Mouse (Mus musculus) spleen, postnatal 14 days (tissue): ENCODE results near the gene Ammecr1.

Experiments used
- DNase-seq, 2 experiments: peaks; one replicate each; pipeline ENCODE4 v3.0.0; 2021 to 2022; ENCODE audit warnings: low spot score in 2 of 2

Ammecr1 gene

GRCm38 (mm10) chrX:142914208-142914607, 52.3 kb downstream of the Ammecr1 start:
- no peak for DNase-seq

- no peak for DNase-seq
Observed at GRCm38 (mm10) chrX:142903854-142904253, 62.7 kb downstream of the Ammecr1 start.

DNA sequence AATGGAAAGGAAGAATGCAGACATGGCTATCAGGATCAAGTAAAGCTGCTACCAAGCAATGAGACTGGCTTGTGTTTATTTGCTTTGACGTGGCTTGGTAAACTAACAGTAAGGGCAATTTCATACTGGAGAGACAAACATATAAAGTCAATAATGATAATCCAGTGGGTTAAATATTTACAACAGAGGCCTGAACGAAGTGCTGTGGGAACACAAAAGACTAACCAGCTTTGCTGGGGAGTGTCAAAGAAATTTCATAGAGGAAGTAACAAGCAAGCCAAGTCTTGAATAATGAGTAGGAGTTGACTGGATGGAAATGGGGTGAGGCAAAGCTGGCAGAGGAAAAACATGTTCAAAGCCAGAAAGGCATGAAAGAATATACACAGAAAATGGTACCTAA, 63.9 kb downstream of the Ammecr1 start:
- DNase-seq: no peak

DNA sequence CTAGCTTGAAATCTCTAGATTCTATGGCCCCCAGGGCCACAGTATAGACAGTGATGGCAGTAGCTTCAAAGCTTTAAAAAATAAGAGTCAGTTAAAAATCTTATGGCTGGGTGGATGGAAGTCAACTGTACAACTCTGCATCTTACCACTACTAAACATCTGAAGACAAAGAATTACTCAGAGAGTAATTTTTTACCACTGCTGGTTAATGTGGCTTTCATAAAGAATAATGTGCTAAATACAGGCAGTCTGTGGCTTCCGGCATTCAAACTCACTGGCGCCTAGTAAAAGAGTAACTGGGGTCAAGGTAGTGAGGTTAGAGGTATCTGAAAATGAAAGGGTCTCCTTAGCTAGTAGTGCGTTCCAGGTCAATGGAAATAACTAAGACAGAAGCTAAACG, 64.6 kb downstream of the Ammecr1 start:
- DNase-seq: no peak

GRCm38 (mm10) chrX:142898295-142898887, 68.1 kb downstream of the Ammecr1 start:
- DNase-seq: no peak

- DNase-seq: no peak
Observed at GRCm38 (mm10) chrX:142897477-142898000, 69.0 kb downstream of the Ammecr1 start.

- no peak for DNase-seq
Observed at GRCm38 (mm10) chrX:142895316-142895715, 71.2 kb downstream of the Ammecr1 start.

DNA sequence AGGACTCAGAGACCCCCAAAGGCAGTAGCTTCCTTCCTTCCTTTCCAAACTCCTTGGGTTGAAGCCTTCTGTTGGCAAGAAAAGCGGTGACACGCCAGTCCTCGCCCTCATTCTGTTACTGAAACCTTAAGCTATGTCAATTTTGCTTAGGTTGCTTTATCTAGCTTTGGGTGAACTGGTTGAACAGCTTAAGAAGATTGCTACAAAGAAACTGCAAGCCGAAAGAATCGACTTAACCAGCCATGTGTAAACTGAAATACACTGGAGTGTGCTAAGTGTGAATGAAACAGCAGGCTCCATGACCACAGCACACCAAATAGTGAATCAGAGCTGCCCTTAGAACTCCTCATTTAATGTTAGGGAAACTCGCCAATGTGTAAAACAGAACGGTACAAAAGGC, 80.6 kb downstream of the Ammecr1 start:
- DNase-seq: no peak

GRCm38 (mm10) chrX:142883593-142883992, 82.9 kb downstream of the Ammecr1 start:
- no peak for DNase-seq

GRCm38 (mm10) chrX:142882255-142882654, 84.3 kb downstream of the Ammecr1 start:
- no peak for DNase-seq

DNA sequence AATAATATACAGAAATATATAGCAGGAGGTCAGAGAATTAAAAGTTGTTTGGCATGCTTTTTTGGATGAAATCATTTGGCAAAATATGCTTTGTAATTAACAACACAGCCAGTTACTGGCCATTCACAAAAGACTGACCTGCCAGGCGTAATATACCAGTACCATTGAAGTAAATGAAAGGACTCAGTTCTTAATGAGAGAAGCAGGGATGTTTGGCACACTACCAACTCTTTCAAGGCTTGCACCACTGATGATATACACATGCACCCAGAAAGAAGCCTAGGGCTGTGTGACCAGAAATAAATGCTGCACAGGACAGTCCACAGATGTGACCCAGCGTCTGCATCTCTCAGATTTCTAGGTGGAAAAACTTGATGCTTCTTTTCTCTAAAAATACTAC, 96.7 kb downstream of the Ammecr1 start:
- DNase-seq: no peak

DNA sequence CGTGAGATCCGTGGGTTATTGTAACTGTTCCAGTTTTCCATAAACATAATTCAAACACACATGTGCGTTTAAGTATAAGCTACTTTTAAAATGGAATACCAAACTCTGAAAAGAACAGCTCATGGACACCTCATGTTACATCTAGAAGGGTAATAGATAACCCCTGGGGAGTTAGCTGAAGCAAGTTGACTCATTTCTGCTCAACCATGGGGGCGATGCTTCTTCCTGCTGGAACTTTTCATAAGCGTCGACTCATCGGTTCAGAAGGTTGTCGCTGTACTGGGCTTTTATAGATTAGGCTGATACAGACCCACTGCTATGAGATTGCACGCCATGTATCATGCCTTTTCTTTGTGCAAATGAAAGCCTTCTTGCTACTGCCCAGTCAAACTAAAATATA, 118.5 kb downstream of the Ammecr1 start:
- no peak for DNase-seq

- DNase-seq: no peak
Observed at GRCm38 (mm10) chrX:142846266-142846665, 120.3 kb downstream of the Ammecr1 start.

- no peak for DNase-seq
Observed at GRCm38 (mm10) chrX:142841916-142842315, 124.6 kb downstream of the Ammecr1 start.

DNA sequence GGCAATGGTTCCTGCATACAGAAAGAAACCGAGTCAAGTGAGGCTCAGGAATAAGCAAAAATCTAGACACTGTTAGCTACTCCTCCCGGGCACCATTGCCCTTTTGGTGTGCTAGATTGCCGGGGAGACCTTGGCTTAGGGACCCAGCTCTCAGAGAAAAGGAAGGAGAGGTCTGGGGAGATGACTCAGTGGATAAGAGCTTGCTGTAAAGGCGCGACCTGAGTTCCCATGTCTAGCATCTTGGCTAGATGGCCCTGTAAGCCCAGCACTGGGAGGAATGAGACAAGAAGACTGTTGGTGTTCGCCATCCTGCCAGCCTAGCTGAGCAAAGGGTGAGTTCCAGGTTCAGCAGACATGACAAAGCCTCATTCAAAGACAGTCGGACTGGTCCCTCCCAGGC, 127.1 kb downstream of the Ammecr1 start:
- DNase-seq: no peak

DNA sequence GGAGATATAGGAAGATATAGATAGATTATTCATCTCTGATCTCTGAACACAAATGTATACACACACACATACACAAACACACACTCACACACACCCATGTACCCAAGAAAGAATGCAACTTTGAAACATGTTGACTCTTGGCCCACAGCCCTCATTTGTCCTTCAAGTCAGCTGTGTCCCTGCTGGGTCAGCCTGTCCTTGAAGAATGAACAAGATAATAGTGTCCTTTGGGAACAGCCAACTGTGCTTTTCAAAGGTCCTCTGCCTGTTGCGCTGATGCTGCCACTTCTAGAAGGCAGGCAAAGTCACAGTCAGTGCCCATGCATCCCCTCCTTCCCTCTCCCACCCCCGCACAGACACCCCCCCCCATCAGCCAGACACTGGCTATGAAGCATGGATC, 127.7 kb downstream of the Ammecr1 start:
- DNase-seq: no peak

GRCm38 (mm10) chrX:142837316-142837715, 129.2 kb downstream of the Ammecr1 start:
- no peak for DNase-seq

DNA sequence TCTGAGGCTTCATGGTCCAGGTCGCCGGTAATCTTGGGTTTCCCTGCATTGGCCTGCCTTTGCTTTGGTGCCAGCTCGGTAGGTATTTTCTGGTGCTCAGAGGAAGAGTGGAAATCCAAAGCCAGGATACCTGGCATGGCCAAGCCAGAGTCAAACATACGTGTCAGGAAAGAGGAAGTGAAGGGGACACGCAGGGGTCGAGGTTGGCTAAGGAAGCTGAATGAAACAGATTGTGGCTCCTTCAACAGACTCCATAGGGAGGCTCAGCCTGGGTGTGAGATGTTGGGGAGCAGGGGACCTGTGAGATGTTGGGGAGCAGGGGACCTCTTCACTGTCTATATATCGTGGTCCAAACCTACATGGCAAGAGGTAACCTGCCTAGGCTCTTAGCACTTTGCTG, 130.1 kb downstream of the Ammecr1 start:
- no peak for DNase-seq

DNA sequence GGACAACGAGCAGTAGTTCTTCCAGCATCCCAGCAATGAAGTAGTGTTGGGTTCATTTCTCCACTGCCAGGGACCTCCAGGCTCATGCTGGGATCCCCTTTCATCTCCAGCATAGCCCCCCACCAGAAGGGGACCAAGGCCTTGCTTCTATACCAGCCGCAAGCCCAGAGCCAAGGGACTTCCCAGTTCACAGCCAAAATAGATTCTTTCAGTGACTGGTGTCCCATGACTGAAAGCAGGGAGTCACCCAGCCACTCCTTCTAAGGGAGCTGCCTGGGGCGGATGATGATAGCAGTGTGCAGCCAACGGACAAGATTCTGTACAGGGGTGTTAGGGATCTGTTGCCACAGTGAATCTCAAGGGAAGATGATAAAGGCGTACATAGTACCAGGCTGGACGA, 131.7 kb downstream of the Ammecr1 start:
- no peak for DNase-seq

GRCm38 (mm10) chrX:142833164-142833796, 133.2 kb downstream of the Ammecr1 start:
- no peak for DNase-seq

- no peak for DNase-seq
Observed at GRCm38 (mm10) chrX:142832221-142832620, 134.3 kb downstream of the Ammecr1 start.

GRCm38 (mm10) chrX:142830572-142830971, 136.0 kb downstream of the Ammecr1 start:
- DNase-seq: no peak

GRCm38 (mm10) chrX:142829866-142830470, 136.6 kb downstream of the Ammecr1 start:
- DNase-seq: no peak
